Mouse (Mus musculus) heart, postnatal 0 days (tissue): Measurements from ENCODE around the gene Hist1h3d. TPM values are rescaled to one million over a fixed set of nuclear protein-coding genes. Genes with fewer than 3 reads are reported as not detected.
"Not testable (repeated sequence)": the region's sequence is repeated elsewhere in the genome, so short reads cannot be mapped to it uniquely, and the experiment has no call there.

ENCODE experiments used
- ATAC-seq: fragments of 200-750 bp; cut with Nextera tagmentation; 2 replicates; pipeline ENCODE4 v1.8.0; 2017; ENCODE audit warnings: low read depth, moderate number of reproducible peaks, moderate library complexity; ENCODE audit not compliant: insufficient read depth
- DNase-seq: peaks from one replicate; pipeline ENCODE4 v3.0.0-alpha.2; 2016; ENCODE audit warnings: low spot score
- H3K27ac ChIP-seq: fragments of 300-500 bp; sonication (generic); 2 replicates; pipeline ENCODE4 v1.5.1; 2014; ENCODE audit warnings: low read depth, mild to moderate bottlenecking
- H3K27me3 ChIP-seq: fragments of 300-500 bp; sonication (generic); 2 replicates; pipeline ENCODE4 v1.6.1; 2014; ENCODE audit warnings: low read length, mixed read lengths; ENCODE audit not compliant: control insufficient read depth, insufficient read depth
- H3K36me3 ChIP-seq: fragments of 300-500 bp; sonication (generic); replicated peaks from 2 replicates; pipeline ENCODE4 v1.6.1; 2014; ENCODE audit warnings: low read length, mixed read lengths; ENCODE audit not compliant: control insufficient read depth, insufficient read depth
- H3K4me1 ChIP-seq: fragments of 300-500 bp; sonication (generic); 2 replicates; pipeline ENCODE4 v1.6.1; 2014; ENCODE audit warnings: antibody characterized with exemption; ENCODE audit not compliant: control insufficient read depth, insufficient read depth
- H3K4me2 ChIP-seq: fragments of 300-500 bp; sonication (generic); 2 replicates; pipeline ENCODE4 v1.6.1; 2014; ENCODE audit warnings: low read depth, mild to moderate bottlenecking, low read length, moderate library complexity
- H3K4me3 ChIP-seq: fragments of 300-500 bp; sonication (generic); 2 replicates; pipeline ENCODE4 v1.5.1; 2014; ENCODE audit warnings: low read depth, low read length
- H3K9ac ChIP-seq: fragments of 300-500 bp; sonication (generic); replicated peaks from 2 replicates; pipeline ENCODE4 v1.6.1; 2014; ENCODE audit warnings: low read depth, low read length, mixed read lengths
- H3K9me3 ChIP-seq: fragments of 300-500 bp; sonication (generic); replicated peaks from 2 replicates; pipeline ENCODE4 v1.6.1; 2016; ENCODE audit warnings: low read length; ENCODE audit not compliant: control insufficient read depth
- CTCF ChIP-seq: IDR thresholded peaks from 2 replicates; pipeline ENCODE4 v1.5.1; 2016; ENCODE audit warnings: antibody characterized with exemption, control low read depth, low read depth
- EP300 ChIP-seq: IDR thresholded peaks from 2 replicates; pipeline ENCODE4 v1.6.1; 2016; ENCODE audit warnings: antibody characterized with exemption, low read depth
- WGBS: fragments of 180-500 bp; shearing (Covaris S2); extraction: QIAGEN DNeasy Blood & Tissue Kit; methylation state at CpG from one replicate; pipeline ENCODE4 v1.1.7; 2014; 5-methylcytosine and 5-hydroxymethylcytosine counted together
- polyA plus RNA-seq: library from polyadenylated mRNA; unstranded; fragments of >200 nt; fragmentation: Nextera tagmentation; extraction: Ambion mirVana; gene quantifications from 2 replicates; pipeline ENCODE4 v1.2.1, GENCODE M21; 2015
- total RNA-seq: library from RNA; depleted of rRNA; stranded (reverse); fragments of >200 nt; gene quantifications from 2 replicates; pipeline ENCODE4 v1.2.3, GENCODE M21; 2014; ENCODE audit warnings: low replicate concordance

Hist1h3d gene
- total and polyA plus RNA-seq, 2 experiments from 2014 or later: 1.2 to 116 TPM

DNA sequence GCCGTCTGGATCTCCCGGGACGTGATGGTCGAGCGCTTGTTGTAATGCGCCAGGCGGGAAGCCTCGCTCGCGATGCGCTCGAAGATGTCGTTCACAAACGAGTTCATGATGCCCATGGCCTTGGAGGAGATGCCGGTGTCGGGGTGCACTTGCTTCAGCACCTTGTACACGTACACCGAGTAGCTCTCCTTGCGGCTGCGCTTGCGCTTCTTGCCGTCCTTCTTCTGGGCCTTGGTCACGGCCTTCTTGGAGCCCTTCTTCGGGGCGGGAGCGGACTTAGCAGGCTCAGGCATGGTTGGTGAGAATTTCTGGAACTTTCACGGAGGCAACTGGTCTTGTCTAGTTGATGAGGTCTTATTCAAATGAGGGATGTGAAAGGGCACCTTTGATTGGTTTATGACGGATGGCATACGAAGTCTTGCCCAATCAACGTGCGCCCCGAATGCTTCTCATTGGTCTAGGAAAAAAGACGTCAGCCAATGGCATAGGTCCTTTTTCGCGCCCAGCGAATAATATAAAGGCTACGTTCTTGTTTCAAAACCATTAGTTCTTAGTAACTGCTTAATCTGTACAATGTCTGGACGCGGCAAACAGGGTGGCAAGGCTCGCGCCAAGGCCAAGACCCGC, 1.6 kb upstream of the Hist1h3d start, which contains the start of the genes Hist1h2bf and Hist1h2ad:
Hist1h2bf (minus strand) TSS at position 299 of the 627 bp plus-strand sequence.
Hist1h2ad (plus strand) TSS at position 484 of the 627 bp plus-strand sequence.
- not testable (repeated sequence) for H3K27me3 ChIP-seq, H3K9me3 ChIP-seq, H3K36me3 ChIP-seq
- peak within 1 kb of the TSS; percentile 76 for H3K27ac ChIP-seq
- DNase-seq: peak; percentile 97
- WGBS: 3% methylated on average over 31 of the region's 42 CpGs
- TF ChIP-seq EP300: peak; percentile 90
- peaks cover 16% of the 10 kb centered on the region; the same call in 1 of the 2 replicates for H3K4me1 ChIP-seq
- H3K9ac ChIP-seq: peak within 1 kb of the TSS; percentile 59; the same call in 1 of the 2 replicates
- ATAC-seq: peak; percentile 81
- H3K4me2 ChIP-seq: peak within 1 kb of the TSS; percentile 62
- peak within 1 kb of the TSS; percentile 51 for H3K4me3 ChIP-seq

DNA sequence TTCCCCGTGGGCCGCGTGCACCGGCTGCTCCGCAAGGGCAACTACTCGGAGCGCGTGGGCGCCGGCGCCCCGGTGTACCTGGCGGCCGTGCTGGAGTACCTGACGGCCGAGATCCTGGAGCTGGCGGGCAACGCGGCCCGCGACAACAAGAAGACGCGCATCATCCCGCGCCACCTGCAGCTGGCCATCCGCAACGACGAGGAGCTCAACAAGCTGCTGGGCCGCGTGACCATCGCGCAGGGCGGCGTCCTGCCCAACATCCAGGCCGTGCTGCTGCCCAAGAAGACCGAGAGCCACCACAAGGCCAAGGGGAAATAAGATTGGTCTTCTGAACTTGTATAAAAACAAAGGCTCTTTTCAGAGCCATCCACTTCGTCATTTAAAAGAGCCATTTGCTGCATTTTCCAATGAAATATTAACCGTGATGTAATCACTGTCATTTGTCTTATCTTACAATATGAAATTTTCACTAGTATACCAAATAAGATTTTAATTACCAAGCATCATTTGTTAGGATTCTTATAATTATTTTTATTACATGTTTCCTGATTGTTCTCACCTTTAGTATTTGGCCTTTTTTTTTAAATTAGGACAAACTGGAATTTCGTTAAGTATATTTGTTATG, 905 bp upstream of the Hist1h3d start:
- not testable (repeated sequence) for H3K27me3 ChIP-seq, H3K36me3 ChIP-seq, DNase-seq, H3K9me3 ChIP-seq, H3K9ac ChIP-seq, ATAC-seq
- H3K27ac ChIP-seq: peak overlapping the region; percentile 71; the same call in 1 of the 2 replicates
- peak overlapping the region; percentile 53; the same call in 1 of the 2 replicates for H3K4me2 ChIP-seq
- 10% methylated on average over 5 of the region's 39 CpGs for WGBS
- peak overlapping the region; percentile 51 for H3K4me3 ChIP-seq
- peaks cover 16% of the 10 kb centered on the region; the same call in 1 of the 2 replicates for H3K4me1 ChIP-seq

DNA sequence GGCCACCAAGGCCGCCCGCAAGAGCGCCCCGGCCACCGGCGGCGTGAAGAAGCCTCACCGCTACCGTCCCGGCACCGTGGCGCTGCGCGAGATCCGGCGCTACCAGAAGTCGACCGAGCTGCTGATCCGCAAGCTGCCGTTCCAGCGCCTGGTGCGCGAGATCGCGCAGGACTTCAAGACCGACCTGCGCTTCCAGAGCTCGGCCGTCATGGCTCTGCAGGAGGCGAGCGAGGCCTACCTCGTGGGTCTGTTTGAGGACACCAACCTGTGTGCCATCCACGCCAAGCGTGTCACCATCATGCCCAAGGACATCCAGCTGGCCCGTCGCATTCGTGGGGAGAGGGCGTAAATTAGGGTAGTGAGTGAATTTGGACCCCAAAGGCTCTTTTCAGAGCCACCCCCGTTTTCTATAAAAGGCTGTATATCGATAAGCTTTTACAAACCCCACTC, 326 bp downstream of the Hist1h3d start:
- Histone ChIP-seq H3K4me3 (peak overlapping the region; percentile 37), H3K4me1 (peaks cover 16% of the 10 kb centered on the region; the same call in 1 of the 2 replicates), H3K4me2 (peak overlapping the region; percentile 53), H3K9ac (peak overlapping the region; percentile 53), H3K27ac (peak overlapping the region; percentile 66)
- not testable (repeated sequence) for ATAC-seq, H3K36me3 ChIP-seq, DNase-seq, H3K9me3 ChIP-seq, H3K27me3 ChIP-seq
- 5% methylated on average over 10 of the region's 40 CpGs for WGBS

DNA sequence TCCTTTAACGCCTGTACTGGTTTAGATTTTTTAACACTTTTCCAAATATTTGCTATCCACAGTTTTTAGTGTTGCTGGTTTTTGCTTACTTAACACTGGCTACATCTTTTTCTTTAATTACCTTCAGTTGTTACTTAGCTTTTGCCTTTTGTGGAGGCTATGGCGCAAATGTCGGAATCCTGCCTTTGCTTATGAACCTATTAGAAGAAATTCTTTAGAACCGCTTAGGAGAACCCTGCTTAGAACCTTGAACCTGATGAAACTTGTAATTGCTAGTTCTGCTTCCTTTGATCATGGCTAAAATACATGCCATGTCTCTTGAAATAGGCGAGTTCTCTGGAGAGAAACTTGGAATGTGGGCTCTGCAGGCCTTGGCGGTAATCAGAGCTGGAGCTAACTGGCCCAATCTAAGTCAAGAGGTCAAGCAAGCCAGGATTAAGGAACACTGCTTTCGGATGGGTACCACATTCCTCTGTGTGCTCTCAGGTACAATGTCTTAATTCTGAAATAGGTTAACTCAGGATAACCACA, 853 bp downstream of the Hist1h3d start:
- ATAC-seq: no peak
- Histone ChIP-seq H3K4me1 (peaks cover 16% of the 10 kb centered on the region; the same call in 1 of the 2 replicates), H3K27ac (peak overlapping the region; percentile 66), H3K9ac (peak overlapping the region; percentile 53), H3K27me3 (no peaks in the 10 kb centered on the region), H3K9me3 (no peaks in the 10 kb centered on the region), H3K4me3 (peak overlapping the region; percentile 37), H3K4me2 (peak overlapping the region; percentile 53), H3K36me3 (no peaks in the 10 kb centered on the region)
- no peak for DNase-seq
- TF ChIP-seq CTCF (no peak), EP300 (no peak)
- 46% methylated on average over 7 of the region's 7 CpGs for WGBS

DNA sequence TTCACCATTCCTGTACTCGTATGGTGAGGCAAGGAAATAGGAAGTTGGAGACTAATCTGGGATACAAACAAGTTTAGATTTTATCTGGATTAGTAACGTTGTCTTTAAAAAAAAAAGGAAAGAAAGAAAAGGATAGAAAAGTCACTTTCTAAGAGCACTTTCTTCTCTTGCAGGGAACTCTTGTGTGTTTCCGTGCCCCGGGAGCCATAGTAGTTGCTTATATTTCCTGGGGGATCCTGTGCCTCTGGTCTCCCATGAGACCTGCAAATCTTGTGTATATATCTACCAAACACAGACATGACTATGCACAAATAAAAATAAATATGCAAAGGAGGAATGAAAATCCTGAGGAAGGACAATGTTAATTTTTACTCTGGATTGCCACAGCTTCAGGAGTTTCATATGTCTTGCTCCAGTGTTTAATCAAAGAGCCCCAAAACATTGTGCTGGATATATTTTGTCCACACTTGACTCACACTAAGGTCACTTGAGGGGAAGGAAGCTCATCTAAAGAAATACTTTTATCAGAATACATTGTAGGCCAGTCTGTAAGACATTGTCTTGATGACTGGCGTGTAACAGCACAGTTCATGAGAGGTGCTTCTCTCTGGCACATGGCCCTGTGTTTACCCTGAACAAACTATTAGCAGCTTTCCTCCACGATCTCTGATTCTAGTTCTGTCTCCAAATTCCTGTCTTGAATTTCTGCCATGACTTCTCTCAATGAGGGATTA, 1.5 kb downstream of the Hist1h3d start:
- H3K36me3 ChIP-seq: no peaks in the 10 kb centered on the region
- no peak for DNase-seq
- H3K4me1 ChIP-seq: 0 out of 2 replicates have a peak, but pooled peaks cover 16% of the 10 kb centered on the region
- H3K9me3 ChIP-seq: no peaks in the 10 kb centered on the region
- peak overlapping the region; percentile 66; the same call in 1 of the 2 replicates for H3K27ac ChIP-seq
- TF ChIP-seq CTCF: no peak
- no peak for TF ChIP-seq EP300
- no peaks in the 10 kb centered on the region for H3K27me3 ChIP-seq
- no peak for ATAC-seq
- no peak overlapping the region for H3K4me3 ChIP-seq
- peak overlapping the region; percentile 53 for H3K4me2 ChIP-seq
- H3K9ac ChIP-seq: peak overlapping the region; percentile 53; the same call in 1 of the 2 replicates
- WGBS: 59% methylated on average over 6 of the region's 6 CpGs
